Mouse (Mus musculus): ENCODE results near the gene Ifna7. TPM values are rescaled to one million over a fixed set of nuclear protein-coding genes. Genes with fewer than 3 reads are reported as not detected.

Gene Ifna7
- not detected for polyA plus RNA-seq (2014; fragmentation: Illumina TruSeq; extraction: RNeasy Lipid Tissue Mini Kit (QIAGEN cat#74804); ENCODE audit: low read depth, low replicate concordance)

GRCm38 (mm10) chr4:88815928-88816327, at the start of gene Ifna7:
Ifna7 (plus strand) TSS chr4:88816228.

GRCm38 (mm10) chr4:88773534-88773933, 42.5 kb upstream of the Ifna7 start, which contains the start of gene Gm13290:
Gm13290 (plus strand) TSS chr4:88773834.

GRCm38 (mm10) chr4:88776622-88777021, 39.4 kb upstream of the Ifna7 start, which contains the start of gene Gm13289:
Gm13289 (plus strand) TSS chr4:88776922.

GRCm38 (mm10) chr4:88779550-88779949, 36.5 kb upstream of the Ifna7 start, which contains the start of gene Gm13272:
Gm13272 (plus strand) TSS chr4:88779850.

GRCm38 (mm10) chr4:88781831-88782230, 34.2 kb upstream of the Ifna7 start, which contains the start of gene Ifnz:
Ifnz (plus strand) TSS chr4:88782131.

GRCm38 (mm10) chr4:88785409-88785808, 30.6 kb upstream of the Ifna7 start, which contains the start of gene Gm13276:
Gm13276 (plus strand) TSS chr4:88785709.

GRCm38 (mm10) chr4:88788402-88788801, 27.6 kb upstream of the Ifna7 start, which contains the start of gene Gm13277:
Gm13277 (plus strand) TSS chr4:88788632.

GRCm38 (mm10) chr4:88791250-88791649, 24.8 kb upstream of the Ifna7 start, which contains the start of gene Gm13278:
Gm13278 (plus strand) TSS chr4:88791550.

GRCm38 (mm10) chr4:88793936-88794675, 21.9 kb upstream of the Ifna7 start, which contains the start of gene Gm13275:
Gm13275 (plus strand) TSS chr4:88794487.

GRCm38 (mm10) chr4:88797097-88797496, 18.9 kb upstream of the Ifna7 start, which contains the start of gene Gm13279:
Gm13279 (plus strand) TSS chr4:88797397.

GRCm38 (mm10) chr4:88799365-88799764, 16.7 kb upstream of the Ifna7 start, which contains the start of gene Gm13285:
Gm13285 (plus strand) TSS chr4:88799665.

GRCm38 (mm10) chr4:88802954-88803353, 13.1 kb upstream of the Ifna7 start, which contains the start of gene Gm13287:
Gm13287 (plus strand) TSS chr4:88803254.

GRCm38 (mm10) chr4:88805231-88805630, 10.8 kb upstream of the Ifna7 start, which contains the start of gene Gm13288:
Gm13288 (plus strand) TSS chr4:88805531.

GRCm38 (mm10) chr4:88819659-88820058, 3.6 kb downstream of the Ifna7 start, which contains the start of gene Ifna11:
Ifna11 (plus strand) TSS chr4:88819959.

GRCm38 (mm10) chr4:88827116-88827515, 11.1 kb downstream of the Ifna7 start, which contains the start of gene Ifna6:
Ifna6 (plus strand) TSS chr4:88827416.

GRCm38 (mm10) chr4:88835225-88835624, 19.2 kb downstream of the Ifna7 start, which contains the start of gene Ifna5:
Ifna5 (plus strand) TSS chr4:88835525.

GRCm38 (mm10) chr4:88841438-88841911, 25.4 kb downstream of the Ifna7 start, which contains the start of gene Ifna4:
Ifna4 (plus strand) TSS chr4:88841861.

GRCm38 (mm10) chr4:88849698-88850097, 33.7 kb downstream of the Ifna7 start, which contains the start of gene Ifna1:
Ifna1 (plus strand) TSS chr4:88850087.

Other genes starting within 250 kb of the Ifna7 start
- not detected for gene Ifna14, start 244.4 kb upstream of the Ifna7 start, polyA plus RNA-seq (2014; fragmentation: Illumina TruSeq; extraction: RNeasy Lipid Tissue Mini Kit (QIAGEN cat#74804); ENCODE audit: low read depth, low replicate concordance)
- not detected for gene Ifna9, start 223.8 kb upstream of the Ifna7 start, polyA plus RNA-seq (2014; fragmentation: Illumina TruSeq; extraction: RNeasy Lipid Tissue Mini Kit (QIAGEN cat#74804); ENCODE audit: low read depth, low replicate concordance)
- not detected for gene Ifna12, start 212.9 kb upstream of the Ifna7 start, polyA plus RNA-seq (2014; fragmentation: Illumina TruSeq; extraction: RNeasy Lipid Tissue Mini Kit (QIAGEN cat#74804); ENCODE audit: low read depth, low replicate concordance)
- not detected for gene C87499, start 181.8 kb upstream of the Ifna7 start, polyA plus RNA-seq (2014; fragmentation: Illumina TruSeq; extraction: RNeasy Lipid Tissue Mini Kit (QIAGEN cat#74804); ENCODE audit: low read depth, low replicate concordance)
- gene Ifna13, start 171.8 kb upstream of the Ifna7 start, polyA plus RNA-seq (2014; fragmentation: Illumina TruSeq; extraction: RNeasy Lipid Tissue Mini Kit (QIAGEN cat#74804); ENCODE audit: low read depth, low replicate concordance), result not detected
- not detected for gene Ifna16, start 139.3 kb upstream of the Ifna7 start, polyA plus RNA-seq (2014; fragmentation: Illumina TruSeq; extraction: RNeasy Lipid Tissue Mini Kit (QIAGEN cat#74804); ENCODE audit: low read depth, low replicate concordance)
- not detected for gene Ifna2, start 132.3 kb upstream of the Ifna7 start, polyA plus RNA-seq (2014; fragmentation: Illumina TruSeq; extraction: RNeasy Lipid Tissue Mini Kit (QIAGEN cat#74804); ENCODE audit: low read depth, low replicate concordance)
- not detected for gene Ifnab, start 124.9 kb upstream of the Ifna7 start, polyA plus RNA-seq (2014; fragmentation: Illumina TruSeq; extraction: RNeasy Lipid Tissue Mini Kit (QIAGEN cat#74804); ENCODE audit: low read depth, low replicate concordance)
- not detected for gene Gm26566, start 94.4 kb upstream of the Ifna7 start, polyA plus RNA-seq (2014; fragmentation: Illumina TruSeq; extraction: RNeasy Lipid Tissue Mini Kit (QIAGEN cat#74804); ENCODE audit: low read depth, low replicate concordance)
- 44.7 TPM for gene Klhl9, start 93.8 kb upstream of the Ifna7 start, polyA plus RNA-seq (2014; fragmentation: Illumina TruSeq; extraction: RNeasy Lipid Tissue Mini Kit (QIAGEN cat#74804); ENCODE audit: low read depth, low replicate concordance)
- gene Gm13271, start 61.4 kb upstream of the Ifna7 start, polyA plus RNA-seq (2014; fragmentation: Illumina TruSeq; extraction: RNeasy Lipid Tissue Mini Kit (QIAGEN cat#74804); ENCODE audit: low read depth, low replicate concordance), result not detected
- gene Gm13283, start 56.1 kb upstream of the Ifna7 start, polyA plus RNA-seq (2014; fragmentation: Illumina TruSeq; extraction: RNeasy Lipid Tissue Mini Kit (QIAGEN cat#74804); ENCODE audit: low read depth, low replicate concordance), result not detected
- not detected for gene Gm13290, start 42.4 kb upstream of the Ifna7 start, polyA plus RNA-seq (2014; fragmentation: Illumina TruSeq; extraction: RNeasy Lipid Tissue Mini Kit (QIAGEN cat#74804); ENCODE audit: low read depth, low replicate concordance)
- gene Gm13289, start 39.3 kb upstream of the Ifna7 start, polyA plus RNA-seq (2014; fragmentation: Illumina TruSeq; extraction: RNeasy Lipid Tissue Mini Kit (QIAGEN cat#74804); ENCODE audit: low read depth, low replicate concordance), result not detected
- not detected for gene Gm13272, start 36.4 kb upstream of the Ifna7 start, polyA plus RNA-seq (2014; fragmentation: Illumina TruSeq; extraction: RNeasy Lipid Tissue Mini Kit (QIAGEN cat#74804); ENCODE audit: low read depth, low replicate concordance)
- not detected for gene Ifnz, start 34.1 kb upstream of the Ifna7 start, polyA plus RNA-seq (2014; fragmentation: Illumina TruSeq; extraction: RNeasy Lipid Tissue Mini Kit (QIAGEN cat#74804); ENCODE audit: low read depth, low replicate concordance)
- not detected for gene Gm13276, start 30.5 kb upstream of the Ifna7 start, polyA plus RNA-seq (2014; fragmentation: Illumina TruSeq; extraction: RNeasy Lipid Tissue Mini Kit (QIAGEN cat#74804); ENCODE audit: low read depth, low replicate concordance)
- not detected for gene Gm13277, start 27.6 kb upstream of the Ifna7 start, polyA plus RNA-seq (2014; fragmentation: Illumina TruSeq; extraction: RNeasy Lipid Tissue Mini Kit (QIAGEN cat#74804); ENCODE audit: low read depth, low replicate concordance)
- gene Gm13278, start 24.7 kb upstream of the Ifna7 start, polyA plus RNA-seq (2014; fragmentation: Illumina TruSeq; extraction: RNeasy Lipid Tissue Mini Kit (QIAGEN cat#74804); ENCODE audit: low read depth, low replicate concordance), result not detected
- gene Gm13275, start 21.7 kb upstream of the Ifna7 start, polyA plus RNA-seq (2014; fragmentation: Illumina TruSeq; extraction: RNeasy Lipid Tissue Mini Kit (QIAGEN cat#74804); ENCODE audit: low read depth, low replicate concordance), result not detected
- not detected for gene Gm13279, start 18.8 kb upstream of the Ifna7 start, polyA plus RNA-seq (2014; fragmentation: Illumina TruSeq; extraction: RNeasy Lipid Tissue Mini Kit (QIAGEN cat#74804); ENCODE audit: low read depth, low replicate concordance)
- not detected for gene Gm13285, start 16.6 kb upstream of the Ifna7 start, polyA plus RNA-seq (2014; fragmentation: Illumina TruSeq; extraction: RNeasy Lipid Tissue Mini Kit (QIAGEN cat#74804); ENCODE audit: low read depth, low replicate concordance)
- gene Gm13287, start 13.0 kb upstream of the Ifna7 start, polyA plus RNA-seq (2014; fragmentation: Illumina TruSeq; extraction: RNeasy Lipid Tissue Mini Kit (QIAGEN cat#74804); ENCODE audit: low read depth, low replicate concordance), result not detected
- gene Gm13288, start 10.7 kb upstream of the Ifna7 start, polyA plus RNA-seq (2014; fragmentation: Illumina TruSeq; extraction: RNeasy Lipid Tissue Mini Kit (QIAGEN cat#74804); ENCODE audit: low read depth, low replicate concordance), result not detected
- gene Ifna11, start 3.7 kb downstream of the Ifna7 start, polyA plus RNA-seq (2014; fragmentation: Illumina TruSeq; extraction: RNeasy Lipid Tissue Mini Kit (QIAGEN cat#74804); ENCODE audit: low read depth, low replicate concordance), result not detected
- gene Ifna6, start 11.2 kb downstream of the Ifna7 start, polyA plus RNA-seq (2014; fragmentation: Illumina TruSeq; extraction: RNeasy Lipid Tissue Mini Kit (QIAGEN cat#74804); ENCODE audit: low read depth, low replicate concordance), result not detected
- gene Ifna5, start 19.3 kb downstream of the Ifna7 start, polyA plus RNA-seq (2014; fragmentation: Illumina TruSeq; extraction: RNeasy Lipid Tissue Mini Kit (QIAGEN cat#74804); ENCODE audit: low read depth, low replicate concordance), result not detected
- not detected for gene Ifna4, start 25.6 kb downstream of the Ifna7 start, polyA plus RNA-seq (2014; fragmentation: Illumina TruSeq; extraction: RNeasy Lipid Tissue Mini Kit (QIAGEN cat#74804); ENCODE audit: low read depth, low replicate concordance)
- not detected for gene Ifna1, start 33.9 kb downstream of the Ifna7 start, polyA plus RNA-seq (2014; fragmentation: Illumina TruSeq; extraction: RNeasy Lipid Tissue Mini Kit (QIAGEN cat#74804); ENCODE audit: low read depth, low replicate concordance)
- gene Ifne, start 64.0 kb downstream of the Ifna7 start, polyA plus RNA-seq (2014; fragmentation: Illumina TruSeq; extraction: RNeasy Lipid Tissue Mini Kit (QIAGEN cat#74804); ENCODE audit: low read depth, low replicate concordance), result not detected